Mouse (Mus musculus) lung, postnatal 14 days (tissue): Measurements from ENCODE around the gene Zfp658.

Source experiments
- DNase-seq: peaks from one replicate; pipeline ENCODE4 v3.0.0; 2021

The Zfp658 gene

GRCm38 (mm10) chr7:43584790-43585189, 22.7 kb downstream of the Zfp658 start:
- DNase-seq, result no peak

GRCm38 (mm10) chr7:43601884-43602283, 39.8 kb downstream of the Zfp658 start:
- no peak for DNase-seq

GRCm38 (mm10) chr7:43606896-43607742, 45.1 kb downstream of the Zfp658 start, which contains the start of gene Zfp819:
Gene Zfp819 (plus strand): TSS chr7:43607169.
- peak; percentile 36 for DNase-seq

- DNase-seq, result no peak
Measured at GRCm38 (mm10) chr7:43607743-43608287, 45.8 kb downstream of the Zfp658 start.

DNA sequence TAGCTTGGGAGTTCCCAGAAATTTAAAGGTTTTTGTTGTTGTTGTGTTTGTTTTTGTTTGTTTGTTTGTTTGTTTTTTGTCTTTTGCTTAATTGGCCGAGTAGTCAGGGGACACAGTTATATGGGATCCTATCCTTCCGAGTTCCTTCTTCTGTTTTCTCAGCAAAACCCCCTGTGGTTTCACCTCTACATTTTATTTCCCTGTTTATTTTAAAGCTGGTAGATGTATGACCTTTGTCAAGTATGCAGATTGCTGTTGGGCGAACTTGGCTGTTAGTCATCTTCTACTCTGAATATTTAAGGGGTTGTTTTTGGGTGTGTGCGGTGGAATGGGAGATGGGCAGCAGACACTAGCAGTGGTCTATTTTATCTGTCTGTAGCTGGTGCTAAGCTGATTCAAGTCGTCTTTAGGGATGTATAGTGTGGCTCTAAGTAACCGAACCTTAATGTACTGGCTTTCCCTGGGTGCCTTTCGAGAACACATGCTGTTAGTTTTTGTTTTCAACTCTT, 46.3 kb downstream of the Zfp658 start:
- no peak for DNase-seq

- no peak for DNase-seq
Measured at GRCm38 (mm10) chr7:43613816-43614551, 51.9 kb downstream of the Zfp658 start.

DNA sequence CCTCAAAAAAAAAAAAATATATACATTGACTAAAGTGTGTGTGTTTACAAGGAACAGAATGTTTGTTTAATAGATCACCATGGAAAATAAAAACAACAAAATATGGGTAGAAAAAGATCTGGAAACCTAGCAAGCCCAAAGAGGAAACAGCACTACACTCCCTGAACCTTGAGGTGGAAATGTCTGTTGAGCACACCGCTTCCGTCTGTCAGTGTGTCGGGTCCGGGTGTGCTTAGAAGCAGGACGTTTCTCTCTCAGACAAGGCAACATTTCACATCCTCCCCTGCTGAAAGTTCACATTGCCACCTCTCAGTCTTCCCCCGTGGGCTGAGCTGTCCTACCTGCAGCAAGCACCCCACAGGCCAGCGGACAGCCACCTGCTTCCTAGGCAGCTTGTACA, 60.9 kb downstream of the Zfp658 start:
- no peak for DNase-seq

DNA sequence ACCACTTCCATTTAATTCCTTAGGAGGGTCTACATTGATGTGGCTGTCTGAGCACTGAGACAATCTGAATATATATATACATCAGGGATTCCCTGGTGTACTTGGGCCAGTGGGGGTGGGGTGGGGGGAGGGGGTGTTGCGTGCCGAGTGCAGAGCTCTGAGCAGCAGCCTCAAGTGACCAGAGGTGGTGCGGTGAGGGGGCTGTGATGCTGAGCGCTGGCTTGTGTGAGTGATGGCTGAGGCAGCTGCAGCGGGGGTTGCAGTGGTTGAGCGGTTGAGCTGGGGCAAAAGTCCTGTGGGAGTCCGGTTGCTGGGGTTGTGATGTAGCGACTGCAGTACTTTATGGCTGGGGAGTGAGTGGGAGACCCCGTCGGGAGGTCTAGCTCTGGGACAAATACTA, 61.8 kb downstream of the Zfp658 start:
- DNase-seq, result no peak
